Mouse (Mus musculus) brain, embryonic 14.5 days (tissue): ENCODE results near the gene Lmo7.

ENCODE experiments used
- CTCF ChIP-seq: fragments of 200-500 bp; IDR thresholded peaks from 2 replicates; pipeline ENCODE4 v1.5.1; 2012; ENCODE audit warnings: inconsistent platforms, mild to moderate bottlenecking, moderate library complexity, borderline replicate concordance; ENCODE audit not compliant: insufficient read depth, insufficient read length; ENCODE audit errors: extremely low read depth
- POLR2A ChIP-seq: fragments of 200-500 bp; IDR thresholded peaks from 2 replicates; pipeline ENCODE4 v1.6.1; 2012; ENCODE audit warnings: mild to moderate bottlenecking, inconsistent platforms, borderline replicate concordance; ENCODE audit not compliant: poor library complexity, insufficient read depth, insufficient read length, severe bottlenecking; ENCODE audit errors: extremely low read depth

GRCm38 (mm10) chr14:101794553-101795177 is 64.9 kb downstream of the Lmo7 start:
- TF ChIP-seq CTCF (no peak), POLR2A (no peak)
